Mouse (Mus musculus) monocyte, adult 2 months (primary cell): ENCODE results near the gene Kif21b.

ENCODE experiments used
- DNase-seq, 2 experiments: peaks; one replicate each; pipeline ENCODE4 v3.0.0; 2022; ENCODE audit warnings: low spot score in 2 of 2, low read depth in 1 of 2

Kif21b gene

DNA sequence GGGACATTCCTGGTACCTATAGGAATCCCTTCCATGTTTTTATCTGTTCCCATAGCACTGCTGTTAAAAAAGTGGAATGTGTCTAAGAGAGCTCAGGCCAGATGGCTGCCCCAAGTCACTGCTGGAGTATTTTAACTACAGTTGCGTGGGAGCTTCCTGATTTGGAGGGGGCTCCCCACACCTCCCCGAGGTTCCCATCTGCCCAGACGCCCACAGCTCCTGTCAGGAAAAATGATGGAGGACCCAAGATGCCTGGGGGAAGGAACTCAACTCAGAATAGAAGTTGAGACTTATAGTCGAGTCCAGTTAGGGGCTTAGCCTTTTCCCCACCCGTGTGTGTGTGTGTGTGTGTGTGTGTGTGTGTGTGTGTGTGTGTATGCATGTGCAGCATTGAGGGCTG, 2.8 kb upstream of the Kif21b start:
- no peak for DNase-seq

DNA sequence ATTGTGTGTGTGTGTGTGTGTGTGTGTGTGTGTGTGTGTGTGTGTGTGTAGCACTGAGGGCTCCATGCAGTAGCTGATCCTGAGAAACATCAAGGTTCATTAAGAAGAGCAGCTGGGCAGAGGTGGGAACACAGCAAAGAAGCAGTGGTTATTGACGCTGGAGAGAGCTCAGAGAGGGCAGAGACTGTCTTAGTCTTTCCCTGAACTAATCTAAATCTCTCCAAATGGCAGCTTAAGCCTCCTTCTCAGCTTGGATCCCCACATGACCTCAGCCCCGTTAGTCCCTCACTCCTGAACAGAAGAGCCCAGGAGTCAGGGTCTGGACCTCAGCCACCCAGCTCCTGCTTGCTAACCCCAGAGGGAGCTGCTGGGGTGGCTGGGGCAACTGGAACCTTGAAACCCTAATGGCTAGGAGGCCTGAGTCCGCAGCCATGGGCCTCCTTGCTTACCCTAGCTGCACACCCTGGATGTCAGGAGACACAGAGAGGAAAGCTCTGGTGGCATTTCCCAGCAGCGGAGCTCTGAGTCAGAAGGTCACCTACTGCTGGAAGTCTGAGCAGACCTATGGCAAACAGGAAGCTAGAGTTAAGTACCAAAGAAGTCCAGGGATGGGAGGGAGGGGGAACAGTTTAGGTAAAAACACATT, 2.1 kb upstream of the Kif21b start:
- DNase-seq = no peak

DNA sequence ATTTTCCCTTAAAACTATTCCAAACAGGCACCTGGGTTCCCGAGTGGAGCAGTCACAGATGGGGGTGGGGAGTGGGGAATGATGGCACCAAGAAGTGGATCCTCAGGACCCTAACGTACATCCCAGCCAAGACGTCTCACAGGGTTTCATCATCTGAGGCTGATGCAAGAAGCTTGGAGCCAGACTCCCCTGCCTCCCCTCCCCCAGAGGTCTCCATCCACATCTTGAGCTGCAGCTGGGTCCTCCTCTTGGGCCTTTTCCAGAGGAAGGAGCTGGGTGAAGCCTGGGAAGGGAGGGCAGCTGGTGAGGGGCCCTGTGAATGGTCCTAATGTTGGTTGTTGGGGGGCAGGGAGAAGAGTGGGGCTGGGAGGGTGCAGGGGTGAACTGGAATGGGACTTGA, 1.1 kb upstream of the Kif21b start:
- no peak for DNase-seq

DNA sequence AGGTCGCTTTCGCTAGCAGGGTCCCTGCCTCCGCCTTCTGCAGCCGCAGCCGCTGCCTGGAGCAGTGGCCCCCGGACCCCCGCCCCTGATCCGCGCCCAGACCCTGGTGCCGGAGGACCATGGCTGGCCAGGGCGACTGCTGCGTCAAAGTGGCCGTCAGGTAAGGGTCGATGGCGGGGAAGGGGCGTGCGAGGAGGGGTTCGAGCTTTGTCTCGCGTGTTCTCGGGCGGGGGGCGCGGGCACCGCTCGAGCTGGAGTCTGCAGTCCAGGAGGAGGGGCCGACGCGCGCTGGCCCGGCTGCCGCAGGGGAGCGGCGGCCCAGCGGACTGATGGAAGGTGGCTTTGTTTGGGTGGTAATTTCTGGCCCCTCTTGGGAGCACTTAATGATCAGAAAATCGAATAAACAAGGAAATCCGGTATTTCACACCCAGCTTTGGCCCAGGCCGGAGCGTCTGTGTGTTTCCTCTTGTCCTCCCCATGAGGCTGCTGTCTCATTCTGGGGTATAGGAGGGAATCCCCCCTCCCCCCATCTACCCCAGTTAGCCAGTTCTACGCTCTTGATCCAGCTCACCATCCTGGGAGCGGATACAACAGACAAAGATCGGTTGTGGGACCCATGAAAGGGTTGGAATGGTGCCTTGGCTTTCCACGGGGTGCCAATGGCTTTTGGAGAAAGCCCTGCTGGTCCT, 558 bp downstream of the Kif21b start:
- DNase-seq = no peak

DNA sequence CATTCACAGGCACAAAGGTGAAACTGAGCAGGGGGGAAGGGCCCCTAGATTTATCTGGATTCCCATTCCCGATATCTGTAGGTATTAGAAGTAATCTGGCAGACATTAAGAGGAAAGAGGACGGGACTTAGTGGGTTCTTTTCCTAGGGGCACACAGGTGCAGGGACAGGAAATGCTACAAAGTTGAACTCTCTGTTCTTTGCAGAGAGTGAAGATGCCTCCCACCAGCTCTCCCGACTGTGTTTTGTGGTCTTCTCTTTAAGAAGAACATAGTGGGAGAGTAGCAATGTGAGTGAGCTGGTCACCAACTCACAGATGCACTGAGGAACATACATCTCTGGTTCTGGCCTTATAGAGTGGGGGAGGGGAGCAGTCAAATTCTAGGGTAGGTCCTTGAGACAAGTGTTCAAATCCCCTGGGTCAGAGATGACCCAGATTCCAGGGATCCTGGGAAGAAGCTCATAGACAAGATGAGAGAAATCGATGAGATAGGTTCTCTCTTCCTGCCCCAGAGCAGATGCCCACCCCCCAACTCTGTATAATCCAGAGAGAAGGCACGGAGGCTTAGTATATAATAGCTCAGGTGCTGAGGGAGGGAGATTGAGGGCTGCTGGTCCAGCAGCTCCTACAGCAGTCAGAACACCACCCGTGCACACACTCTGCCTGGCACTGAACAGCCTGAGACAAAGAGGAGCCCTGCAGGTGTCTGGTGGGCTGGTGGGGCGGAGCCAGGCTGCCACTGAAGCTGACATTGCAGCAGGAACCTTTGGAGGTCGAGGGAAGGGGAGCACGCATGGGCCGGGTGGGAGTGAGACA, 1.4 kb downstream of the Kif21b start:
- no peak for DNase-seq

DNA sequence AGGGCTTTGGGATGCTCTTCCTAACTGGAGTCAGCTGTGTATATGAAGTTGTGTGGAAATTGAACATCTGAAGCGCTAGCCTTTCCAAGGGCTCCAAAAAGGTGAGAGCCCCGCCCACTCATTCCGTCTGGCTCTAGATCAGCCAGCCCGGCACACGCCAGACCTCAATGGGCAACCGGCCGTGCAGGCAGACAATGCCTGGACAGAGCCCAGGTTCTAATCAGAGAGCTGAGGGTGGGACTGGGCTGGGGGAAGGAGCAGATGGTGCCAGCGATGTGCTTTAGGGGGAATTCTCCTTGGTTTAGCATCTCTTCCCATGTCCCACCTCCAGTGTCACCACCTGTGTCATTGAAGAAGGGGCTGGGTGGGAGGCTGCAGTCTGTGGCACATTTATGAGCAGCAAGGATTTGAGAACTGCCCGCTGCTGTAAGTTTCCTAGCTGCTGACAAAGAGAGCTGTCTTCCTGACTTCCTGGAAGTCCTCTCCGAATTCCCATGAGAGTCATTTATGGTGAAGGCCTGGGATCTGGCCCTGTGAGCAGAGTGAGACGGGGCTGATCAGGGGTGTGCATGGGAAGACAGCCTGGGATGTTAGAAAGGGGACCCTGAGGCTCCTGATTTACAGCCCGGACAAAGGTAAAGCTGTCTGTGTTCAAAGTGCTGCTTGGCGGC, 2.5 kb downstream of the Kif21b start:
- DNase-seq = no peak

DNA sequence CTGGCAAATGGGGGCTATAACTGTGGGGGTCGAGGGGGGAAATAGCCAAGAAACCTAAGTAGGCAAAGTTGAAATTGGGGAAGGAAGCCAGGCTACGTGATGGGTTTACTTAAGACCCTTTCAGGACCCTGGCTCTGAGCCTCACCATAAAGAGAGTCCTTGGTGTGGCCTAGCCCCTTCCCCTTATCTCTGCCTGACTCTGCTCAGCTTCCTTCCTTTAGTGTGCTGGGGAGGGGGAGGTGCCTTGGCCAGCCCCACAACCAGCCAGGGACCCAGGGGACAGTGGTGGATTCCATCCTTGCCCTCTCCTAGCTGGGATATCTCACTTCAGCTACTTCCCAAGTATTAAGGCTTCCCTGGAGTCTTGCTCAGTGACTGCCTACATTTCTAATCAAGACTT, 3.4 kb downstream of the Kif21b start:
- DNase-seq = no peak

DNA sequence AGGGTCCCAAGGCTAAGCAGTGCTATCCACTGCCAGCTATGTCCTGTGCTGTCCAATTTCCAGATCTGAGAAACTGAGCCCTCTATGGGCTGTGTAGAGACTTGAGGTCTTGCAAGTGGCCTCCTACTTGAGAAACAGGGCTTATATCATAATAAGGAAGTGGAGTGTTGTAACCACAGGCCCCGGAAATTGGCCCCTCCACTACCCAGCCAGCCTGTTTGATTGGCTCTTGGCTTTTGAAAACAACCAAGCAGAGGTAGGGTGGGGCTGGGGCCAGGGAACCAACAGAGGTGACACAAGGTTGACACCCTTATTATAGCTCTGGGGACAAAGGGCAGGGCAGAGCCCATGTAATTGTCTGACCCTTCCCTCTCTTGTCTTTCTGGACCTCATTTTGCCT, 3.9 kb downstream of the Kif21b start:
- DNase-seq = peak; percentile 74 to 76

DNA sequence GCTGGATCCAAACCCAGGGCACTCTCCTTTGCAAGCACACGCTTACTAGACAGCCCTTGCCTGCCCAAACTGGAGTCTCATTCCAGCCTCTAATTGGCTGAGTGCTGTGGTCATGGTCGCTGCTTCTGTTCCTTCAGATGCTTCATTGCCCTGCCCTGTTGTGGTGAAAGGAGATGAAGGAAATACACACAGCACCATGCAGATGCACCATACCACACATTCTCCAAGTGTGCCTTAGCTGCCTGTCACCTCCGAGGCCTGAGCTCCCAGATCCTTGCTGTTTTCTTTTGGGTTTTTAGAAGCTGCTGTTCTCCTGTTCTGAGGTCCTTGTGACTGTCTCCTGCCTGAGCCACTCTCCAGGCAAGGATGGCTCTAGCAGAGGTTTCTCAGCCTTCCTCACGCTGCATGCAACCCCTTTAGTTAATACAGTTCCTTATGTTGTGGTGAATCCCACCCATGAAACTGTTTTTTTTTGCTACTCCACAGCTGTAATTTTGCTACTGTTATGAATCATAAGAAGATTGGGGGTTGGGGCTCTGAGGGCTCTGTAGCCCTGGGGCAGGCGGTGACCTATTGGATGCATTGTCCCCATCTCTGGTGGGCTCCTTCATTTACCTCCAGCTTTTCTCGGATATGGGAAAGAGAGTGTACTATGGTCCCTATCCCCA, 4.7 kb downstream of the Kif21b start:
- DNase-seq = no peak

DNA sequence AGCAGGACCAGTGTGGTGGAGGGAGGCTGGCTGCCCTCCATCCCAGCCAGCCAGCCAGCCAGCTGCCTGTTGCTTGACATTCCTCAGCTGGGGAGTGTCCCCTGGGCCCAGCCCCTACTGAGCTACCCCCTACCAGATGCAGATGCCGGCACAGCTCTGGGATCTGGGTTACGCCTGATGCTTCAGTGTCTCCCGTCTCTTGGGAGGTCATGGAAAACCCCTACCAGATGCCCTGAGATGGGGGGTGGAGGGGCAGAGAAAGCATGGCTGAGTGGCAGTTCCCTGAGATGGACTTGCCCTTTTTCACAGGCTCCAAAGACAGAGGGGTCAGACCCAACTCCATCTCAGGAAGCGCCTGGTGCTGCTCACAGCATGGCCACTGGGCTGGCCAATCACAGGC, 5.4 kb downstream of the Kif21b start:
- DNase-seq = no peak

DNA sequence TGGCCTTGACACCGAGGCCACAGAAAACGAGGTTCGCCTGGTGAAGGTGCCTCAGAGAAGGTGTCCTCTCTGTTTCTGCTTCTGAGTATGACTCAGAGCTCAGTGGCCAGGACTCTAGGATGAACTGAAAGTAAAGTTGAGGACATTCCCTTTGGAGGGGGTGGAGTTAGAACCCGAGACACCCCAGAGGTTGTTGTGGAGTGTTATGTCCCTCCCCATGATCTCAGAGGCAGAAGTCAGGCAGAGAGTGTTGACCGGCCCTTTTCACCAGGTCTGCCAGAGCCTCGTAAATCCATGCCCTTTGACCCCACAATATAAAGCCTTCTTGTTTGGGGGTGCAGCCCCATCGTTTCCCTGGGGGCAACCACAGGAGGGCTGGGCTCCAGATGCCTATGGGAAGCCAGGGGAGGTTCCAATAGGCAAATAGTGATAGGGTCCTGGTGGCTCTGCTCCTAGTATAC, 5.9 kb downstream of the Kif21b start:
- DNase-seq = no peak

DNA sequence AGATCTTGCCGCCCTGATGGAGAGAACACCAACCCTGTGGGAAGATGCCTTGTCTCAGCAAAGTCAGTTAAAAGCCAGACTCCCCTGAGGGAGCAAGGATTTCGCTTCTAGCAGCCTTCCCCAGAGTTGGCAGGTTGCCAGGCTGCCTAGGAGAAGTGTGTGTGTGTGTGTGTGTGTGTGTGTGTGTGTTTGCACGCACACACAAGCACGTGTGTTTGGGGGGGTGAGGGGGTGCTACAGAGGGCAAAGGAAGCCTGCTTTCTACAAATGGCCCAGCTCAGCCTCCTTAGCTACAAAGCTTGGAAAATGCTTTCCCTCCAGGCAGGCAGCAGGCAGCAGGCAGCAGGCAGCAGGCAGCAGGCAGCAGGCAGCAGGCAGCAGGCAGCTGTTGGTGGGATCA, 6.4 kb downstream of the Kif21b start:
- DNase-seq = no peak

DNA sequence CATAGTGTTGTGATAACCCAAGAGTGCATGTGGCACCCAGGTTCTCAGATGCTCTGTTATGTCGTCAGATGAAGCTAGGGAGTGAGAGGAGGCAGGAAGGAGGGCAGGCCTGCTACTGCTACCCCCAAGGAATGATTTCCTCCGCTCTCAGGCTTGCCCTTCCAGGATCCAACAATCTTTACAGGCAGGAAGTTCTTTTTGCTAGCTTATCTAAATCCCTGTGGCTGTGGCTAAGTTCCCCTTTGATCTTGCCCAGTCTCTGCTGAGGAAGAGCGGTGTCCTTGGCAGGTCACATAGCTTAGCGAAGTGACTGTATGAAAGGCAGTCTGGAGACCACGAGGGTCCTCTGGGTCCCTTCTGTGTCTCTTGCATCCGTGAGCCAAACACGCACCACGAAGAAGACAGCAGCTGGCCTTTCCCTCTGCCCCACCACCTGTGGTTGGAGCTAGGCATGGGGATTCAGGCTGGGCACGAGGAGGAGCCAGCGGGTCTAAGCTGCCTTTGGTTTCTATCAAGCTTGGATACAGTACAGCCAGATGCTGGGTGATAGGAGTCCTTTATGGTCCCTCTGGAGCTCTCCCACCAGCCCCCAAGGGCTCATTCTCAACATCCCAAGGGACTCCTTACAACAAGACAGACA, 7.1 kb downstream of the Kif21b start:
- DNase-seq = no peak

DNA sequence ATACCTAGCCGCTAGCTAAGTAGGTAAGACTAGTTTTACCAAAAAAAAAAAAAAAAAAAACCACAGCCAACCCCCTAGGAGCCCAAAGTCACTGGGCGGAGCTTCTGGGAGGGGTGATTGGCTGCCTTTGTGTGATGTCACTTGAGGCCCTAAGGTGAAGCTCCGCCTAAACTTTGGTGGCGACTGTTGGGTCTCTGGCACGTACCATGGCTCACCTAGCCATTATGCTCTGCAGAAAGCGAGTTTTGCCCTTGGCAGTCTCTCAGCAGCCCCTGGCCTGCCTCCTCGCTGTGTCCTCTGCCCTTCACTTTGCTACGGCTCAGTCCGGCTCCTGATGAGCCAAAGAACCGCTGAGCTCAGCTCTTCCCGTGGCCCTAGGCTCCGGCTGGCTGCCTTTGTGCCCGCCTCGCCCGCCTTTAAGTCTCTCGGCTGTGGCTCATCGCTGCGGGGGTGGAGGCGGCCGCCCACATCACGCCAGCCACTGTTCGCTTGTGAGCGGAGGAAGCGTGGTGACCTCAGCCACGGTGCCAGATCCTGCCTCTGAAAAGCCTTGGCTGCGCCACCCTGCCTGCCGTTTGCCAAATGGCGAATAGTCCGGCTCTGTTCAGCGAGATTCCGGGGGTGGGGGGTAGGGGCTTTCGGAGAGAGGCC, 8.9 kb downstream of the Kif21b start:
- peak in 1 of 2 experiments; percentile 67 for DNase-seq

DNA sequence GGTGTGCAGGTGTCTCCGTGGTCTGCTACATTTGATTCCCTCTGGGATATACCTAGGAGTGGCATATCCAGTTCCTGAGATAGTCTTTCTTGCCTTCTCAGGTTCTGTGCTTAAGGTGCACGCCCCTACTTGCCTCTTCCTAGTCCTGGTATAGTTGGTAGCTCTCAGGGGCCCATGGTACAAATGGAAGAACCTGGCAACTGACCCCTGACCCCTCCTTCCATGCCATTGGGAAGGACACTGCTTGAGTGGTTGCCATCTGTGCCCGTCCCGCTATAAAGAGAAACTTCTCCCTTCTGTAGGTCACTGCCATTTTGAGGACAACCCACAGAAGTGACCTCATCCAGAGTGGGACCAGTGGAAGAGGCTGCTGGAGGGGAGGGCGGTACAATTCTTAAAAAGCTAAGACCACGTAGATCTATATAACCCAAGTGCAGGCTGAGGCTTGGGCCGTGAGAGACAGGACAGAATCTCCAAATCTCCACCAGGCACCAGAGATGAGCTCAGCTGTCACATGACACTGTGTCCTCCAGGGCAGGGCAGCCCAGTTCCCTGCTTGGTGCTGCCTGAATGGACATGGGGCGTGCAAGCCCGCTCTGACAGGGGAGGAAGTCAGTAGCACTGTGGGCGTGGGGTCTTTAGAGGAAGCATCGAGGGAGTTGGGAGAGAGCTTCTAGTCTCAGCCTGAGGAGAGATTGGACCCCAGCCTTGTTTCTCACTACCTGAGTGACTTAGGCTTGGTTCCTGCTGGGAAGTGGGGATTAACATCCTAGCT, 10.2 kb downstream of the Kif21b start:
- DNase-seq = peak; percentile 23 to 63

DNA sequence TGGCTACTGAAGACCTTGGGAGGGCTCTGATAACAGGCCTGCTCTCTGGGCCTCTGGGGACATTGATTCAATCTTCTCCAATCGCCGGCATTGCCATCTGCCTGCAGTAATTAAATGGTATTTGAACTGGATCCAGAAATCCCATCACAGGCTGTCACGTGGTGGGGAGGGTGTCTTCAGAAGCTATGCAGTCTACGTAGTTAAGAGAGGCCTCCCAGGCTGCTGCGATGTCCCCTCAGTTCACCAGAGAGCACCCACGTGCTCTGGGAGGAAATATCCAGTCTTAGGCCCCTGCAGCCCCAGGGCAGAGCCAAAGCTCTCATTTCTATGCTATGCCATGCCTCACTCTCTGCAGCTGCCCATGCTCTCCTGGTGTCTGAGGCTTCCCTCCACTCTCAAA, 11.1 kb downstream of the Kif21b start:
- no peak for DNase-seq

DNA sequence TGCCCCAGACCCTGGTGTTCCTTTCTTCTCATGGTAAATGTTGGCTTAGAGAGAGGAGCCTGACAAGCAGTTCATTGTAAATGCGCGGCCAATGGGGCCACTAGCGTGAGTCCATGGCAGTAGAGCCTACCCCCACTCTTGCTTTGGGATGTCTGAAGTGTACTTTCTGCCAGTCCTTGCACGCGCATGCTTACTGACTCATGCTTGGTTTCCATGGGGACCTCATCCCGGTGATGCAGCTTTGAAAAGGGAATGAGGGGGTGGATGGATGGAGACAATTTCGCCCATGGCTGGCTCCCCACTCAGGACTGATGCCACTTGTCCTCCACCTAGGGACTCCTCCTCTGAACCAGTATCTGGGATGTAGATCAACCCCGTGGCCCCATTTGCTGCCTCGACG, 12.3 kb downstream of the Kif21b start:
- no peak for DNase-seq

DNA sequence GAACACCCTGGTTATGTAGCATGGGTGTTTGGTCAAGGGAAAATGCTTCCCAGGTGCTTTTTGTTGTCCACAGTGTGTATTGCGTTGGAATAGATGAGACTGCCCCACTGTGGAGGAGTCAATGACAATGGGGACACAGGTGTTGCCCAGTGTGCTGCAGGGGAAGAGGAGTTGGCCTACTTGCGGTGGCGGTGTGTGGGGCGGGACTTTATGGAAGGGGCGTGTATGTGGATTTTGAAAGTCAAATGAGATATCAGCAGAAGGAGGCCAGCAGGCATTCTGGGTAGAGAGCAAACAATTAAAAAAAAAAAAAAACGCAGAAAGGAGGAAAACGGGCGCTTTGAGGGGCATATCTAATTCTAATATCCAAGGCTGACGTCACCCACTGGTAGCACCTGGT, 18.5 kb downstream of the Kif21b start:
- no peak for DNase-seq

DNA sequence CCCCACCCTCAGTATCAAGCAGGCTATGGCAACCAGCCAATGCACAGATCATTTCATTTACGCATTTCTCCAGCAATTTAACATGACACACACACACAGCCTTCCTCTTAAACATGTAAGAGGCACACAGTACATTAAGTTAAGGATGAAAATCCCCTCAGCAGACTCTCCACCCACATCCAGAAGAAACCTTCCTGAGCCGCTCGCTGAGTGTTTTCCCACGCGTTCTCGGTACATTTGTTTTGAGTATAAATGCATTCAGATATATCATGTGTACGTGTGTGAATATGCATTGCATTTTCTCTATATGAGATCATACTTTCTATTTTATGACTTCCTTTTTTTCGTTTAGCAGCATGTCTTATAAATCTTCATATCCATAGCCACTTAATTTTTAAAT, 20.2 kb downstream of the Kif21b start:
- DNase-seq = no peak
